Mouse (Mus musculus) frontal cortex, adult 2 months (tissue): ENCODE results near the gene Rspo1. TPM values are rescaled to one million over a fixed set of nuclear protein-coding genes. Genes with fewer than 3 reads are reported as not detected.
A peak's percentile ranks its signal among the peaks of the same experiment; 100 is the strongest.

Experiments
- DNase-seq, 2 experiments: peaks; one replicate each; pipeline ENCODE4 v3.0.0; 2022; ENCODE audit warnings: low spot score in 1 of 2; ENCODE audit errors: extremely low spot score in 1 of 2
- polyA plus RNA-seq: library from polyadenylated mRNA; depleted of rRNA; stranded (reverse); fragments of >200 nt; gene quantifications from 2 replicates; pipeline ENCODE4 v1.2.3, GENCODE M21; 2012; rRNA removed

The Rspo1 gene
- polyA plus RNA-seq, 1 experiment, result 3.6 TPM

DNA sequence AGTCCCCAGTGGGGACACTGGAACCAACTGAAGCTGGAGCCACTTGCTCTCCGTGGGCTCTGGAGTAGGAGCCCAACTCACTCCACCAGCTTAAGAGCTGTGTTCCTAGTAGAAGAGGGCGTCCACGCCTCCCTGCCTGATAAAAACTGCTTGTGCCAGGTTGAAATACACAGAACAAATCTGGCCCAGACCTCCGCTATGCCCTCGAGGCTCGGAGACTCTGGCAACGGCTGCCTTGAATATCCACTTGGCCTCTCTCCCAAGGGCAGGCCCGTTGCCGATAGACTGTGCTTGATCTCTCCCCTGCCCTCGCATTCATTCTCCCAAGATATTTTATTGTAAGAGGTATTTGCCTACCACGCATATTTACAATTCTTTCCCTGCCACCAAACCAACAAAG lies 31.2 kb downstream of the Rspo1 start:
- DNase-seq, result no peak

DNA sequence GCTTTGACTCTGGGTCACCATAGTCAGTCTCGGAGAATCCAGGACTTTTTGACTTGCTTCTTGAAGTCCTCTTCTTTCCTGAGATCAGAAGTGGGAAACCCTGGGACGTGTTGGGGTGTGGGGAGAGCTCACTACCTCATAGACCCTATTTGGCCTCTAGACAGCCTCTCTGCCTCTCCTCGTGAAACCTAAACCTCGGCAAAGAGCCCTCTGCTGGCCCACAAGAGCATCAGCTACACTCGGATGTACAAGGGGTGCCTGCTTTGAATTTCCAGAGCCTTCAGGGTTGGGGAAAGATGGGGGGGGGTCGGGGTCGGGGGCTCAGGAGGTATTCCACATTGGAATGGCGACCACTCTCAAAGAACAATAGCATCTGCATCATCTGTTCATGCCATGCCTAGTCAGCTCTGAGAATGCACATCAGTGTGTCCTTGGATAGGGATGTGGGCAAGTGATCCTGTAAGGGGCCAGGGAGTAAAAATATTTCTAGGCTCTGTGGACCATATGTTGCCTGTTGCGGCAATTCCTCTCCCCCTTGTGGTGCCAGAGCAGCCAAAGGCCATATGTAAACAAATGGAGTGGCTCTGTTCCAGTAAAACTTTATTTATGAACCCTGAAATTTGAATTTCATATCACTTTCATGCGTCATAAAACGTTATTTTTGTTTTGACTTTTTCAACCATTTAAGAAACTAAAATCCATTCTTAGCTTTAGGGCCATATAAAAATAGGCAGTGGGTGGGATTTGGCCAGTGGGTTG lies 34.7 kb downstream of the Rspo1 start:
- peak in 1 of 2 experiments; percentile 36 for DNase-seq

DNA sequence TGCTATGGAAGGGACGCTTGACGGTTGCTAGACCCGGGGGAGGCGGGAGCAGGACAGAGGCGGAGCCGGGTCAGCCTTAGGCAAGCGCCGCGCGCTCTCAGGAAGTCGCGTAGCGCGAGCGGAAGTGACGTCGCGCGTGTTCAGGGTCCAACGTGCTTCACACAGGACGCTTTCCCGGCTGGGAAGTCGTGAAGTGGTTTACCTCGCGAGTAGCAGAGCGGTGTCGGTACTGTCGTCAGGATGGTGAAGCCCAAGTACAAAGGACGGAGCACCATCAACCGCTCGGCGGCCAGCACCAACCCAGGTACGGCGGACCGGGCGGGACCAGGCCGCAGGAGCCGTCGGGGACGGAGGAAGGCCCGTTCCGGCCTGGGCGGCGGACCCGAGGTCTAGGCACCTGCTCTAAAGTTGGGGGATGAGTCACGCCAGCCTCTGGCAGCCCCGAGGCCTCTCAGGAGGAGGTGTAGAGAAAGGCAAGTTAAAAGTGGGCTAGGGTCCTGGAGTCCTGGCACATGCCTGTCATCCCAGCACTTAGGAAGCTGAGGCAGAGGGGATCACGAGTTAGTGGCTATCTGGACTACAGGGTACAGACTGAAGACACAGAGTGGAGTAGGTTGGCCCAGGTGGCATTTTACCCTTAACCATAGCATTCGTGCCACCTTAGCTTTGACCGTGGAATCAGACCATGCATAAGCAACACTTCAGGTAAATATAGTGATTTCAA lies 43.8 kb downstream of the Rspo1 start:
- DNase-seq, result peak; percentile 86 to 93

DNA sequence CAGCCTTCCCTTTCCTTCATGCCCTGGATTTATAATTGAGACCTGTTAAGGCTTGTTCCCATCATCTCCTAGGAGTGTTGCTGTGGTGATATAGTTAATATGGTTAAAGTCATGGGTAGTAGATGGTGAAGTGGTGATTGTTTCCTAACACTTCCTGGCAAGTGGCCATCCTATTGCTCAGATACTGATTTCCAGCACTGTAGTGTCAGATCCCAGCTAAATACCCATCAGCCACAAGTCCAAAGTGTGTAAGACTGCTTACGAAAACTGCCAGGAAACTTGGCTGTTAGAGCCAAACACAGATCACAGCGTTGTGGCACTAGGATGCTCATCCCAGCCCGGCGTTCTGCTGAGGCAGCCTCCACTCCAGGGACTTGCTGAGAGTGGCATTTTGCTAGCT lies 48.1 kb downstream of the Rspo1 start:
- no peak for DNase-seq

DNA sequence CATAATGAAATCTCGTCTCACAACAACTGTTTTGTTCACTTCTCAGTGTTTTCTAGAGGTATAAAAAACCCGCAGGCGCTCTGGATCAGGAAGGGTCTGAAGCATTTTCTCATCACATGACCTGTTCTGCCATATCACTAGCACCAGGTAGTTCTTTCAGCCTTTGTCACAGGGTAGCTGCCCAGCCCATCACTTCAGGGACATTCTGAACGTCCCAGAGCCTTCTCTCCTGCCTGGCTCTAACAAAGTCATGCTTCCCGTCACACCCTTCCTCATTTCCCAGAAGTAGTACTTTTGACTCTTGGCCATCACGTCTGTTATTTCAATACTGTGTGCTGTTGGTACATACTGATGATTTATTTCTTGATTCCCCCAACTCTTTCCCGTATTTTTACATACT lies 58.2 kb downstream of the Rspo1 start:
- no peak for DNase-seq

DNA sequence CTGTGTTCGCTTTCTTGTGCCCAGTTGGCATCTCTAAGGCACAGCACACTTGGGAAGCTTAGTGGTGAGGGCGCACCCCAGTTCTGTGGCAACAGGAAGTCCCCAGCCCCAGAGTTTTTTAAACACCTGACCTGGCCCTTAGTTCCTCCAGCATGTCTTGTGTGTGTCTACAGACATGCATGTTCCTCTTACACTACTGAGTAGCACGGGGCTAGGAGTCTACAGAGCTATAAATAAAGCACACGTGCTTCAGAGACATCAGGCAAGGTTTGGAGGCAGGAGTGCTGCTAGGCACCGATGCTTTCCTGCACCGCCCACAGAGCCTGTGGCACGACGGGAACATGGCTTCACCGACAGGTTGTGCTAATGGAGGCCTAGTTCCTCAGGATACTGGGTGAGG lies 69.2 kb downstream of the Rspo1 start:
- no peak for DNase-seq

DNA sequence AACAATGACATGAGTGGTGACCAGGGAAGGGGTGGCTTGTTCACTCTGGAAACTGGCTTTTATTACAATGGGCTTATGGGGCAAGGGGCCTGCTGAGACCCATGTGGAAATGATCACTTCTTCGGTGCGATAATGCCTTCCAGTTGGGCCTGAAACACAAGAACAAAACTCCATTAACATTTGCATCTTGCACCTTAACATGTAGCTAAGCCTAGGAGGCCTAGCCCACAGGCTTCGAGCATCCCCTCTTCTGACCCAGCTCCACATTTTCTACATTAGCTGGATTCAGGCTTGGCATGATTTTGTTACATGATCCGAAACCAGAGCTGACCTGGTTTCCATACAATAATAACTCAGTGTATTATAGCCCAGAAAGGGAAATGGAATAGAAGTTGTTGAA lies 70.2 kb downstream of the Rspo1 start:
- DNase-seq, result no peak

DNA sequence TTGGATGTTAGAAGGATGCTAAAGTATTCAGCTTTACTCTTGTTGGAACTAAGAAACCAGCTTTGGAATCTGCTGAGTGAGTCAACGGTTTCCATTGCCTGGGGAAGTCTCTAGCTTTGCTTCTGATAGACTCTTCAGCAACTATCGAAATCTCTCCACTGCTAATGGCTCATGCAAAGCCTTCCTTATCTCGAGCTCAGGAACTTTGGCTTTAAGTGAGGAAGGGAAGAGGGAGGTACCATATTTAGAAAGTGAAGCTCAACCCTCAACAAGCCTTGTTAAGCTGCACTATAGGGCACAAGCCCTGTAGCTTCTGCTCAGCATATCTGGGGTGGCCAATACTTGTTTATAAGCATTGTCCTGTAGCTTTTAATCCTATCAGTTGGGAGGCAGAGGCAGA lies 71.0 kb downstream of the Rspo1 start:
- DNase-seq, result no peak

DNA sequence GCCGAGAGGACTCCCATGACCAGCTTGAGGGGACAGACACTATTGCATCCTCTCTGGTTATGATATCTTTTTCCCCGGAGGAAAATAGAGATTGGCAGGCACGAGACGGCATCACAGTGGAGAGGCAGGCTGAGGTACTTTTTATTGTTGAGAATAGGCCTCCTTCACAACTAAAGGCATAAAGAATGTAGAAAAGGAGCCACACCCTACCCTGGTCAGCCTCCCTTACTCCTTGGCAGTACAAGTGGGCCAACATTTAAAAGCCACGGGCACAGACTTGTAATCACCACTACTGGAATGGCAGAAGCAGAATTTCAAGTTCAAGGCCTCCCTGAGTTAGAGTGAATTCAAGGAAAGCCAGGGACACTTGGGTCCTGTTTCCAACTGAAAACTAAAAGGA lies 71.8 kb downstream of the Rspo1 start:
- DNase-seq, result no peak

Other genes starting within 250 kb of the Rspo1 start
- 58.0 and 71.4 TPM in 2 replicates for gene Inpp5b, start 244.6 kb upstream of the Rspo1 start, polyA plus RNA-seq
- 12.9 and 13.2 TPM in 2 replicates for gene Mtf1, start 184.3 kb upstream of the Rspo1 start, polyA plus RNA-seq
- gene Yrdc, start 135.8 kb upstream of the Rspo1 start, polyA plus RNA-seq, result 34.5 and 36.8 TPM in 2 replicates
- gene 1110065P20Rik, start 135.2 kb upstream of the Rspo1 start, polyA plus RNA-seq, result 91.4 and 98.1 TPM in 2 replicates
- 48.7 and 52.5 TPM in 2 replicates for gene Maneal, start 124.3 kb upstream of the Rspo1 start, polyA plus RNA-seq
- 49.8 and 50.9 TPM in 2 replicates for gene Epha10, start 105.5 kb upstream of the Rspo1 start, polyA plus RNA-seq
- 20.9 and 21.3 TPM in 2 replicates for gene 9930104L06Rik, start 49.4 kb upstream of the Rspo1 start, polyA plus RNA-seq
- gene Cdca8, start 47.1 kb upstream of the Rspo1 start, polyA plus RNA-seq, result 2.0 and 2.6 TPM in 2 replicates
- 115 and 127 TPM in 2 replicates for gene Gnl2, start 30.2 kb downstream of the Rspo1 start, polyA plus RNA-seq
- 0.42 and 0.44 TPM in 2 replicates for gene Dnali1, start 79.3 kb downstream of the Rspo1 start, polyA plus RNA-seq
- 11.6 and 12.0 TPM in 2 replicates for gene Snip1, start 80.2 kb downstream of the Rspo1 start, polyA plus RNA-seq
- gene Meaf6, start 98.7 kb downstream of the Rspo1 start, polyA plus RNA-seq, result 105 and 111 TPM in 2 replicates
- 1.3 and 1.6 TPM in 2 replicates for gene Zc3h12a, start 141.4 kb downstream of the Rspo1 start, polyA plus RNA-seq